Mouse (Mus musculus) yolk sac, embryonic 10.5 days (tissue): ENCODE measurements around the gene Elavl3.

Source experiments
- DNase-seq: peaks from one replicate; pipeline ENCODE4 v3.0.0-alpha.2; 2017; ENCODE audit warnings: low spot score

Gene Elavl3

GRCm38 (mm10) chr9:22057031-22057517 is 5.3 kb upstream of the Elavl3 start:
- DNase-seq: no peak

- DNase-seq: no peak
Measured at GRCm38 (mm10) chr9:22056303-22056910, 4.6 kb upstream of the Elavl3 start.

DNA sequence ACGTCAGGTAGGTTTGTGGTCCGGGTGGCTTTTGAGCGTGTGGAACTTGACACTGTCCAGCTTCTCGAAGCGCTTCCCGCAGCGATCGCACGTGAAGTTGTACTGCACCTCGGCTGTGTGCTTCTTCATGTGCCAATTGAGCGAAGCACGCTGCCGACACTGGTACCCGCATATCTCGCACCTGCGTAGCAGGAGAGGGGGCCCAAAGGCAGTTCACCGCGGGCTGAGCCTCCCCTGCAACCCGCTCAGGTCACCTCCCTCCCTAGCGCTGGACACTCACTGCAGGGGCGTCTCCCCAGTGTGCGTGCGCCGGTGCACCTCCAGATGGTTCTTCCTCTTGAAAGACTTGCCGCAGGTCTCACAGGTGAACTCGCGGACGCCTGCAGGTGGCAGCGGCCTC is 3.9 kb upstream of the Elavl3 start:
- no peak for DNase-seq

DNA sequence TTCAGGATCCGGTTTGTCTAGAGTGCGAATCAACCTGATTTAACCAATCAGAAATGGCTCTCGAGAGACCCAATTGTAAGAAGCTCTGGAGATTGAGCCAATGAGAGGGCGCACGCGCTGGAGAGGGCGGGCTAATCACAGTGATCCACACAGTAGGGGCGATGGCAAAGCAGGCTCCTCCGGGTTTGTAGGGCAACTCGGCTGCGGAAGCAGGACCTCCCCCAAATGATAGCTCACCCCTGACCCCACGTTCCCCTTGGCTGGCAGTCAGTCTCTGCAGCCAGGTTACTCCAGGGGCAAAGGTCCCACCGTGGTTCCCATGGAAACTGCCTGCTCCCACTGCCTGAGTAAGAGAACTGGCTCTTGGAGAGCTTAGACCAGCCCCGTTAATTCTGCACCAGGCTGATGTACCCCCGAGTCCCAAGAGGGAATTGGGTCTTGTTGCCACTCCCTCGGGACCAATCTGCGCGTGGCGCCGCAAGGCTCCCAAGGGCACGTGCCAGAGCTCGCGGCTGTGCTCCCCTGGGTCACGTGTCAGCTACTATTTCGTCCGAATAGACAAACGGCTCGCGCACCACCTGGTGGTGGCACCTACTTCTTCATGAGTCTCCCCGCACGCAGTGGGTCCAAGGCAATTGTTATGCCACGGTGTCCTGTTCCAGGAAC is 2.7 kb upstream of the Elavl3 start:
- peak; percentile 82 for DNase-seq

GRCm38 (mm10) chr9:22053657-22054056 is 1.8 kb upstream of the Elavl3 start:
- DNase-seq: peak; percentile 47

- no peak for DNase-seq
Measured at GRCm38 (mm10) chr9:22051161-22051957, 464 bp downstream of the Elavl3 start.

GRCm38 (mm10) chr9:22050351-22050889 is 1.4 kb downstream of the Elavl3 start:
- peak; percentile 68 for DNase-seq

- DNase-seq: no peak
Measured at GRCm38 (mm10) chr9:22049721-22050270, 2.0 kb downstream of the Elavl3 start.

GRCm38 (mm10) chr9:22049315-22049714 is 2.5 kb downstream of the Elavl3 start:
- no peak for DNase-seq

- DNase-seq: no peak
Measured at GRCm38 (mm10) chr9:22047329-22047728, 4.5 kb downstream of the Elavl3 start.

GRCm38 (mm10) chr9:22041832-22042231 is 10.0 kb downstream of the Elavl3 start:
- DNase-seq: no peak

- no peak for DNase-seq
Measured at GRCm38 (mm10) chr9:22037826-22038225, 14.0 kb downstream of the Elavl3 start.

GRCm38 (mm10) chr9:22035300-22036044 is 16.4 kb downstream of the Elavl3 start:
- no peak for DNase-seq

DNA sequence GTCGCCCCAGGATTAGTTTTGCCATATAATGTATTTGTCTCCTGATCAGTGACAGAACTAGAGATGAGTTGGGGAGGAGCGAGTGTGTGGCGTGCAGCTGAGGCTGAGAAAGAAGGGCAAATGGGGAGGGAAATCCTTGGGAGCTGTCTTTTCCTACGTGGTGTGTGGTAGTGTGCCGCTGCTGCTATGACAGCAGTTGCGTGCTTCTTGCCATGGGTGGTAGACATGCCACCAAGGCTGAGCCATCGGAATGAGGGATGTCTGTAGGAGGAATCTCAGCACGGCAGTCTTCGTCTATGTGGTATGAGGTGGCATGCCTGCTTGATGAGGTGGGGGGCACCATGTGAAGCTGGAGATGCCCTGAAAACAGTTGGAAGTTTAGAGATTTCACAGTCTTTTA is 21.4 kb downstream of the Elavl3 start:
- DNase-seq: no peak

DNA sequence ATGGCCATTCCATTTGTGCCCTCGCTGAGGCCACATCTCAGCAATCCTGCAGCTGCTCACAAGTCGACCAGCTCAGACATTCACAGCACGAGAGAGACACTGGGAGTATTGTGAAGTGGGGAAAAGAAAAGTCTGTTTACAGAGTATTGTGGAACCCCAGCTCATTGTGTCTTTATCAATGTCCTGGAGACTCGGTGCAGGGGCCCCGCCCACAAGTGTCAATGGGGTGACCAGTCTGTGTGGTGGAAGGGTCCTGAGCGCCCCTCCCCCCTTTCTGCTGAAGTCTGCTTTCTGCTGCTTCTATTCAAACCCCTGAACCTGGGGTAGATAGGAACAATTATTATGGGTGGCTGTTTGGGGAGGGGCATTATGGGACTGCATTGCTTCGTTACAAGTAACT is 23.4 kb downstream of the Elavl3 start:
- DNase-seq: no peak

DNA sequence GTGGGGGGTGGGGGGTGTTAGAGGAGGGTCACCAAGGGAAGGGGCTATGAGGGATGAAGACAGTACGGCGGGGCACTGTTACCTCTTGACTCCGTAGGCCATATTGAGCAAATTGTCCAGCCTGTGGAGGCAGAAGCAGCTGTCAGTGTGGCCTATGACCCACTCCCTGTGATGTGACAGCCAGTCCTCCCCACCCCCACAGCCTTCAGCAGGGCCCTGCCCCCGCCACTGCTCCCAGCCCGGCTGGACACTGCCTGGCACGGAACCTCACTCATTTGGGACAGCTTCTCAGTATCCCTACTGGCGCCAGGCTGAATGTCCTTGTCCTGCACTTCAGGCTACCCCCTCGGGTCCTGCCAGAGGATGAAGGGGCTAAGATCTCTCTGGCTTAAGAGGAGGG is 27.2 kb downstream of the Elavl3 start:
- DNase-seq: no peak

DNA sequence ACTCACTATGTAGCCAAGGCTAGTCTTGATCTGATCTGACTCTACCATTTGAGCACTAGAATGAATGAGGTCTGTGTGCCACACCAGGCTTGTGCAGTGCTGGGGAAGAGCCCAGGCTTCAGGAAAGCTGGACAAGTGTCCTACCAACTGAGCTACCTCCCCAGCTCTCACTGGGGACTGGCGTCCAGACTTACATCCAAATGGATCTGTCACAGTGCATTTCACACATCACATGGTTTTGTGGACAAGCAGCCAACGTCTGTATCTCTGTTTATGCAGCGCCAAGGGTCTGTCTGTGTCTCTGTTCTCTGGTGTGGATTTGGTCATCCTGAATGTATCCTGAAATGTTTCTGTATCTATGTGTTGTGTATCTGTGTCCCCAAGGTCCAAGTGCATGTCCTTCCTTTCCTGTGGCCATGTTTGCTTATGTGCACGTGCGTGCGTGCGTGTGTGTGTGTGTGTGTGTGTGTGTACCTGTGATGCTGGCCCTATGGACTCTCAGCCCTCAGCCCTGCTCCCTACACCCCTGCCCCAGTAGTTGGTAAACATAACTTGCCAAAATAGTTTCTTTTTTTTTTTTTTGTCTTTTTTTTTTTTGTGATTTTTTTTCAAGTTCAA is 34.5 kb downstream of the Elavl3 start:
- DNase-seq: no peak

DNA sequence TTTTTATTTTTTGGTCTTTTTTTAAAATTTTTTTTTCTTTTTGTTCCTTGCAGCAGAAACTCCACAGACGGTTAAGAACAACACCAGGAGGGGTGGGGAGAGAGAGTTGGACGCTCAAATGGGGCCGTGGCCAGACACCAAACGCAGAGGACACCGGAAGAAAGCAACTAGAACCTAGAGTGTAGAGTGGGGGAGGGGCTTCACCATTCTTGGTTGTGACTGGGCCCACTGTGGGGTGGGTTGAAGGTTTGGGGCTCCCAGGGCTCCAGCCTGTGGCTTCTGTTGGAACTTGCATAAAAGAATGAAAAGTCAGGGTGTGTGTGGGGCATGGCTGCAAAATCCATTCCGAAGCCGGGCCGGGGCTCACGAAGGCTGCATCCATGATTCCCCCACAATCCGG is 35.6 kb downstream of the Elavl3 start:
- no peak for DNase-seq

DNA sequence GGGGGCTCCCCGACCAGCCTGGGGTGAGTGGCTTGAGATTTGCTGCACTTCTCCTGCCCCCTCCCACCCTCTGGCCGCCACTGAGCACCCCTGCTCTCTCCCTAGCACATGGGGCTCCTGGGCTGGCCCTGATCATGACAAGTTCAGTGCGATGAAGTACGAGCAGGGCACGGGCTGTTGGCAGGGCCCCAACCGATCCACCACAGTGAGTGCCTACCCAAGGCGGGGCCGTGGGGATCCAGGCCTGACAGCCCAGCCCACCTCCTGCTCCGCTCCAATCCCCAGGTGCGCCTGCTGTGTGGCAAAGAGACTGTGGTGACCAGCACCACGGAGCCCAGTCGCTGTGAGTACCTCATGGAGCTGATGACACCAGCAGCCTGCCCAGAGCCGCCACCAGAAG is 39.1 kb downstream of the Elavl3 start:
- DNase-seq: no peak

DNA sequence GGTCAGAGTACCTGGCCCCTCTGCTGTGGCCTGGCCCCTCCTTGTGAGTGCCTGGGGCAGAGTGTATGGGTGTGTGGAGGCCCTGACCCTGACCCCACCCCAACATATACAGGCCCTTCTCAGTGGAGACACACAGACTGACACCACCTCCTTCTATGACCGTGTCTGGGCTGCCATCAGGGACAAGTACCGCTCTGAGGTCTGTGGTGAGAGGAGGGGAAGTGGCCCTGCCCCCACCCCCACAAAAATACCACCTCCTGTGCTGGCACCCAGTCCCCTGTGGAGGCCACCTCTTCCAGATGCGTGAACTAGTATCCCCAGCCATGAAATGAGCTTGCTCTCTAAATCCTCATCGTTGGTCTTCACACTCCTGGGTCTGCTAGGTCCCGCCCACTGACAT is 40.8 kb downstream of the Elavl3 start:
- no peak for DNase-seq

GRCm38 (mm10) chr9:22004546-22004945 is 47.3 kb downstream of the Elavl3 start:
- DNase-seq: no peak
